9 mouse cellular contexts compared by ENCODE assay signal in the genomic region with DNA sequence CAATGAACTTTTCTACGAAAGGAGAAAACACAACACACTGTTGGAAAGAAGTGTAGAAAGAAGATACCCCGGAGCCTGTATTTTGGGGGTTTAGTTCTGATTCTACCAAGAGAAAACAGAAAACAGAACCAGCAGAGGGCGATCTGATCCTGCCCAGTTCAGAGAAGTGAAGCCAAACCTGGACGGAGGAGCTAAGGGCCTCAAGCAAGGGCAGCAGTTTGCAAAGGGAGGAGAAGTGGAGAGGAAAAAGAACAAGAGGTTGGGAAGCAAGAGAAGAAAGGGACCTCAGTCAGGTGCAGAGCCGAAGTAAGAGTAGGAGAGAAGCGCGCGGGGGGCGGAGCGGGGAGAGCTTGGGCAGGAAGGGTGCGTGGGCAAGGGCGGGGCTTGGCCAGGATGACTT. TPM values are rescaled to one million over a fixed set of nuclear protein-coding genes. Genes with fewer than 3 reads are reported as not detected.
DNase-seq lines count a peak whose midpoint lies in the region; ATAC-seq lines count a peak whose summit lies in the region.
"Had no signal": no experiment of that assay in that cellular context is flagged by ENCODE, and none has a peak within 500 bp of the region (broad histone marks: within the 10 kb centered on the region; RNA-seq: fewer than 3 reads in every experiment).

No protein-coding gene starts in this region.

- peak overlapping the region; percentile 25; the same call in 1 of the 2 replicates for H3K9ac ChIP-seq in heart, embryonic 14.5 days (ENCODE audit: low read length)
- H3K9ac ChIP-seq in midbrain, embryonic 11.5 days (ENCODE audit: low read length) = no peak overlapping the region

- H3K27me3 ChIP-seq in heart, embryonic 14.5 days (ENCODE audit: control insufficient read depth, insufficient read depth, low read length) = no peaks in the 10 kb centered on the region; the same call in 1 of the 2 replicates
- no peaks in the 10 kb centered on the region for H3K27me3 ChIP-seq in midbrain, embryonic 11.5 days (ENCODE audit: control insufficient read depth, insufficient read depth, low read length)

- no peaks in the 10 kb centered on the region for H3K4me1 ChIP-seq in heart, embryonic 14.5 days (ENCODE audit: control insufficient read depth in 2 of 2, insufficient read depth in 2 of 2, low read length in 2 of 2)
- no peaks in the 10 kb centered on the region for H3K4me1 ChIP-seq in midbrain, embryonic 11.5 days (ENCODE audit: control insufficient read depth, insufficient read depth, low read length)

- H3K4me2 ChIP-seq in heart, embryonic 14.5 days (ENCODE audit: low read length) = peak overlapping the region; percentile 58
- H3K4me2 ChIP-seq in midbrain, embryonic 11.5 days = peak overlapping the region; percentile 24; the same call in 1 of the 2 replicates

- peak; percentile 69 to 78 for DNase-seq in cerebellum, postnatal 10 days
- peak; percentile 11 for DNase-seq in urinary bladder, postnatal 14 days (ENCODE audit: low spot score)
- DNase-seq in urinary bladder, postnatal 10 days (ENCODE audit: low spot score) = no peak
- peak; percentile 33 to 49 for DNase-seq in kidney, postnatal 4 days
- no peak for DNase-seq in midbrain, embryonic 11.5 days (ENCODE audit: low spot score, missing footprints)
- no peak for DNase-seq in spleen, adult 12 weeks (ENCODE audit: low spot score)

- no peaks in the 10 kb centered on the region for H3K36me3 ChIP-seq in heart, embryonic 14.5 days (ENCODE audit: control insufficient read depth, insufficient read depth, low read length)
- no peaks in the 10 kb centered on the region for H3K36me3 ChIP-seq in midbrain, embryonic 11.5 days (ENCODE audit: control insufficient read depth, insufficient read depth, low read length)
- H3K36me3 ChIP-seq: G1E had no signal

- no peak overlapping the region for H3K27ac ChIP-seq in heart, embryonic 14.5 days (replicated peaks in 1 of 2; ENCODE audit: control insufficient read depth in 1 of 2, insufficient read depth in 1 of 2, low read depth in 2 of 2, low read length in 2 of 2)
- no peak overlapping the region for H3K27ac ChIP-seq in midbrain, embryonic 11.5 days (ENCODE audit: low read depth, low read length)

- no peak for ATAC-seq in cerebellum, adult (ENCODE audit: insufficient number of reproducible peaks, low FRiP score, low TSS enrichment)
- no peak for ATAC-seq in heart, embryonic 14.5 days (ENCODE audit: insufficient number of reproducible peaks, insufficient read depth, low FRiP score, low read depth)
- no peak for ATAC-seq in midbrain, embryonic 11.5 days (ENCODE audit: low FRiP score)

- H3K9me3 ChIP-seq in heart, embryonic 14.5 days (ENCODE audit: control insufficient read depth, low read length) = no peaks in the 10 kb centered on the region
- no peaks in the 10 kb centered on the region for H3K9me3 ChIP-seq in midbrain, embryonic 11.5 days (ENCODE audit: control insufficient read depth, low read length)

- 29% methylated on average over 12 of the region's 12 CpGs for WGBS in heart, embryonic 14.5 days
- WGBS in midbrain, embryonic 11.5 days = 31% methylated on average over 12 of the region's 12 CpGs

- H3K4me3 ChIP-seq in heart, embryonic 14.5 days (ENCODE audit: control insufficient read depth in 1 of 2, insufficient read depth in 1 of 2, low read depth in 1 of 2, low read length in 2 of 2) = peak overlapping the region; percentile 26 to 44
- no peak overlapping the region for H3K4me3 ChIP-seq in midbrain, embryonic 11.5 days (ENCODE audit: low read depth, low read length)

RNA-seq across cellular contexts. Expression of gene Kcna6, which starts 51.5 kb away (rescaled TPM):
- polyA plus RNA-seq in heart, embryonic 14.5 days (2014; fragmentation: Nextera tagmentation; extraction: Ambion mirVana) = 0.58 and 1.0 TPM in 2 replicates
- 4.0 and 4.1 TPM in 2 replicates for polyA plus RNA-seq in midbrain, embryonic 11.5 days (2014; fragmentation: Nextera tagmentation; extraction: Ambion mirVana)
- polyA plus RNA-seq: G1E had no signal

RNA-seq across cellular contexts. Expression of gene Ndufa9, which starts 57.0 kb away (rescaled TPM):
- polyA plus RNA-seq in heart, embryonic 14.5 days (2014; fragmentation: Nextera tagmentation; extraction: Ambion mirVana) = 394 and 409 TPM in 2 replicates
- polyA plus RNA-seq in midbrain, embryonic 11.5 days (2014; fragmentation: Nextera tagmentation; extraction: Ambion mirVana) = 194 and 196 TPM in 2 replicates

Comparison
In these comparisons a context has a peak if more than half of its experiments do, and no peak if none do; other contexts are left out.
1. DNase-seq: peak in cerebellum, postnatal 10 days (2 of 2), urinary bladder, postnatal 14 days (single experiment) and kidney, postnatal 4 days (2 of 2); none in urinary bladder, postnatal 10 days (single experiment), midbrain, embryonic 11.5 days (single experiment) and spleen, adult 12 weeks (single experiment).